Mouse (Mus musculus): ENCODE data around the gene Olig1. TPM values are rescaled to one million over a fixed set of nuclear protein-coding genes. Genes with fewer than 3 reads are reported as not detected.

Olig1 gene
- total and polyA plus RNA-seq, 2 experiments from 2014 or later: 199 to 249 TPM

GRCm38 (mm10) chr16:91320608-91321007 is 51.0 kb downstream of the Olig1 start:
- DNase-seq (ENCODE audit: low spot score): peak; percentile 55
- 32% methylated on average over 15 of the region's 15 CpGs for WGBS
- H3K4me3 ChIP-seq (ENCODE audit: low read length): peak overlapping the region; percentile 1; the same call in 1 of the 2 replicates
- H3K36me3 ChIP-seq (ENCODE audit: insufficient read depth, low read length): no peaks in the 10 kb centered on the region
- ATAC-seq: no peak
- H3K4me1 ChIP-seq (ENCODE audit: insufficient read depth, low read length): no peaks in the 10 kb centered on the region
- TF ChIP-seq CTCF (IDR thresholded peaks at IDR 0.05; ENCODE audit: low read depth): no peak
- H3K27ac ChIP-seq: no peak overlapping the region
- H3K4me2 ChIP-seq (ENCODE audit: low read depth, low read length): peak overlapping the region; percentile 40
- H3K9me3 ChIP-seq (ENCODE audit: low read length): no peaks in the 10 kb centered on the region
- no peak overlapping the region for H3K9ac ChIP-seq (replicated peaks; ENCODE audit: low read length)
- H3K27me3 ChIP-seq (ENCODE audit: insufficient read depth, low read length): peaks cover 10% of the 10 kb centered on the region; the same call in 1 of the 2 replicates

Other genes starting within 250 kb of the Olig1 start
- gene Paxbp1, start 225.2 kb upstream of the Olig1 start, total RNA-seq (2014; rRNA removed): 39.7 and 45.3 TPM in 2 replicates
- gene Paxbp1, start 225.2 kb upstream of the Olig1 start, polyA plus RNA-seq (2015; fragmentation: Nextera tagmentation; extraction: Ambion mirVana): 22.8 and 27.2 TPM in 2 replicates
- gene 4932438H23Rik, start 174.7 kb upstream of the Olig1 start, total RNA-seq (2014; rRNA removed): 1.6 and 2.0 TPM in 2 replicates
- 0.94 and 2.0 TPM in 2 replicates for gene 4932438H23Rik, start 174.7 kb upstream of the Olig1 start, polyA plus RNA-seq (2015; fragmentation: Nextera tagmentation; extraction: Ambion mirVana)
- 58.7 and 66.3 TPM in 2 replicates for gene Olig2, start 44.3 kb upstream of the Olig1 start, total RNA-seq (2014; rRNA removed)
- gene Olig2, start 44.3 kb upstream of the Olig1 start, polyA plus RNA-seq (2015; fragmentation: Nextera tagmentation; extraction: Ambion mirVana): 16.0 and 17.3 TPM in 2 replicates
- 18.3 and 20.9 TPM in 2 replicates for gene Ifnar2, start 103.0 kb downstream of the Olig1 start, total RNA-seq (2014; rRNA removed)
- 49.9 and 51.7 TPM in 2 replicates for gene Ifnar2, start 103.0 kb downstream of the Olig1 start, polyA plus RNA-seq (2015; fragmentation: Nextera tagmentation; extraction: Ambion mirVana)
- not detected in 2 replicates for gene Gm21970, start 121.9 kb downstream of the Olig1 start, total RNA-seq (2014; rRNA removed)
- not detected in 2 replicates for gene Gm21970, start 121.9 kb downstream of the Olig1 start, polyA plus RNA-seq (2015; fragmentation: Nextera tagmentation; extraction: Ambion mirVana)
- gene Il10rb, start 136.4 kb downstream of the Olig1 start, total RNA-seq (2014; rRNA removed): 4.2 and 7.1 TPM in 2 replicates
- gene Il10rb, start 136.4 kb downstream of the Olig1 start, polyA plus RNA-seq (2015; fragmentation: Nextera tagmentation; extraction: Ambion mirVana): 14.6 and 14.8 TPM in 2 replicates
- 53.1 and 60.5 TPM in 2 replicates for gene Ifnar1, start 215.5 kb downstream of the Olig1 start, total RNA-seq (2014; rRNA removed)
- 33.6 and 34.1 TPM in 2 replicates for gene Ifnar1, start 215.5 kb downstream of the Olig1 start, polyA plus RNA-seq (2015; fragmentation: Nextera tagmentation; extraction: Ambion mirVana)